In the genomic region with DNA sequence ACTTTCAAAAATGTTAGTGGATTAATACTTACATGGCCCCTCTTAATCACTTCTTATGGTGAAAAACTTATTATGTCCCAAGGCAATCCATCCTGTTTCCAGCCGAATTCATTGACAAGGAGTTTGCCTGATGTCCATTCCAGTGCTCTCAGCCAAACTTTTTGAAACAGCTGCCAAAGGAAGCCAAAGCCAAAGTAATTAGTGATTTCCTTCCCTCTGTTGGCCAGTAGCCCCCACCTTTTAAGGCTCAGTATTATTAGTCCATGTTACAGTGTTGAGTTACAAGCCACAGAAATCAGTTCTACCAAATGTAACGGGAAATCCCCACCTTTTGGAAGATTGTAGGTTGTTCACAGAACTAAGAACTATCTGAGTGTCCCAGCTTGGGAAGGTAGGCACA, we compare ENCODE assay signal across 27 mouse cellular contexts. TPM values are rescaled to one million over a fixed set of nuclear protein-coding genes. Genes with fewer than 3 reads are reported as not detected.
DNase-seq lines count a peak whose midpoint lies in the region; ATAC-seq lines count a peak whose summit lies in the region.
"Had no signal": no experiment of that assay in that cellular context is flagged by ENCODE, and none has a peak within 500 bp of the region (broad histone marks: within the 10 kb centered on the region; RNA-seq: fewer than 3 reads in every experiment).

No protein-coding gene starts in this region.

- no peak overlapping the region for H3K4me2 ChIP-seq in kidney, embryonic 14.5 days (replicated peaks; ENCODE audit: low read depth, low read length)
- H3K4me2 ChIP-seq: embryonic facial prominence, embryonic 12.5 days; neural tube, embryonic 12.5 days had no signal

- intact Hi-C loops in heart, postnatal 25 days (cut with DNase I), result no loop called here

- no peak for ATAC-seq in kidney, embryonic 14.5 days (ENCODE audit: low FRiP score, low TSS enrichment)
- ATAC-seq: forebrain, postnatal 0 days; hindbrain, embryonic 16.5 days; intestine, embryonic 16.5 days; liver, postnatal 0 days had no signal

- H3K4me1 ChIP-seq in kidney, embryonic 14.5 days (ENCODE audit: control insufficient read depth, insufficient read depth, low read length), result no peaks in the 10 kb centered on the region
- H3K4me1 ChIP-seq: embryonic facial prominence, embryonic 12.5 days; neural tube, embryonic 12.5 days had no signal

- H3K4me3 ChIP-seq in kidney, embryonic 14.5 days (ENCODE audit: low read length), result no peak overlapping the region
- H3K4me3 ChIP-seq: embryonic facial prominence, embryonic 12.5 days; left cerebral cortex, adult 2 months; neural tube, embryonic 12.5 days had no signal

- 80% methylated on average over 2 of the region's 2 CpGs for WGBS in kidney, embryonic 14.5 days

- no peaks in the 10 kb centered on the region for H3K27me3 ChIP-seq in kidney, embryonic 14.5 days (ENCODE audit: control insufficient read depth, insufficient read depth, low read length)
- H3K27me3 ChIP-seq: embryonic facial prominence, embryonic 12.5 days; neural tube, embryonic 12.5 days had no signal

- H3K36me3 ChIP-seq in kidney, embryonic 14.5 days (ENCODE audit: control insufficient read depth, insufficient read depth, low read length), result no peaks in the 10 kb centered on the region
- H3K36me3 ChIP-seq: embryonic facial prominence, embryonic 12.5 days; neural tube, embryonic 12.5 days had no signal

- no peak overlapping the region for H3K9ac ChIP-seq in kidney, embryonic 14.5 days (ENCODE audit: low read depth, low read length)
- H3K9ac ChIP-seq: embryonic facial prominence, embryonic 12.5 days; forebrain, postnatal 0 days; liver, postnatal 0 days; neural tube, embryonic 12.5 days had no signal

- DNase-seq in heart, adult 11 months, result peak; percentile 87
- DNase-seq in heart, postnatal 25 days (ENCODE audit: low spot score), result no peak
- DNase-seq in kidney, postnatal 14 days, result peak; percentile 5
- DNase-seq in heart, postnatal 4 days, result peak; percentile 14
- peak; percentile 36 for DNase-seq in lung, postnatal 36 days
- no peak for DNase-seq in layer of hippocampus, adult 9-10 months (ENCODE audit: low spot score)
- DNase-seq: adrenal gland, postnatal 14 days; cerebellum, adult 2 months; cerebellum, postnatal 25 days; forebrain, postnatal 0 days; gastrocnemius, postnatal 14 days; kidney, adult 9 months; kidney, postnatal 4 days; layer of hippocampus, adult 9-11 months; liver; liver, postnatal 0 days; midbrain, embryonic 14.5 days; right cerebral cortex, postnatal 14 days; thymus, postnatal 14 days had no signal

- no peak overlapping the region for H3K27ac ChIP-seq in kidney, embryonic 14.5 days (ENCODE audit: low read depth, low read length)
- H3K27ac ChIP-seq: embryonic facial prominence, embryonic 12.5 days; left cerebral cortex, adult 2 months; neural tube, embryonic 12.5 days had no signal

- no peaks in the 10 kb centered on the region for H3K9me3 ChIP-seq in kidney, embryonic 14.5 days (ENCODE audit: control insufficient read depth, low read length)
- H3K9me3 ChIP-seq: embryonic facial prominence, embryonic 12.5 days; neural tube, embryonic 12.5 days had no signal

RNA-seq across cellular contexts. Expression of a gene that starts 28.8 kb away (rescaled TPM):
- under 1 TPM in 1 of 2 experiments, not detected in 1; 0.21 TPM for total RNA-seq in heart, postnatal 25 days (2021)
- polyA plus RNA-seq in kidney, embryonic 14.5 days (2014; fragmentation: Nextera tagmentation; extraction: Ambion mirVana), result 1.0 and 1.2 TPM in 2 replicates
- total RNA-seq in heart, postnatal 4 days (2021), result under 1 TPM; 0.21 to 0.54 TPM
- total RNA-seq: gastrocnemius, postnatal 14 days; hematopoietic stem cell, adult 5-6 weeks; megakaryocyte-erythroid progenitor cell, adult 5-6 weeks had no signal

Comparison
In these comparisons a context has a peak if more than half of its experiments do, and no peak if none do; other contexts are left out.
1. DNase-seq: peak in heart, adult 11 months (single experiment), kidney, postnatal 14 days (single experiment), heart, postnatal 4 days (single experiment) and lung, postnatal 36 days (single experiment); none in heart, postnatal 25 days (single experiment) and layer of hippocampus, adult 9-10 months (single experiment).